Mouse (Mus musculus) right cerebral cortex, postnatal 10 days (tissue): Measurements from ENCODE around the gene Map3k1.

Experiments used
- DNase-seq, 2 experiments: peaks; one replicate each; pipeline ENCODE4 v3.0.0; 2021; ENCODE audit warnings: low spot score in 2 of 2

The Map3k1 gene

DNA sequence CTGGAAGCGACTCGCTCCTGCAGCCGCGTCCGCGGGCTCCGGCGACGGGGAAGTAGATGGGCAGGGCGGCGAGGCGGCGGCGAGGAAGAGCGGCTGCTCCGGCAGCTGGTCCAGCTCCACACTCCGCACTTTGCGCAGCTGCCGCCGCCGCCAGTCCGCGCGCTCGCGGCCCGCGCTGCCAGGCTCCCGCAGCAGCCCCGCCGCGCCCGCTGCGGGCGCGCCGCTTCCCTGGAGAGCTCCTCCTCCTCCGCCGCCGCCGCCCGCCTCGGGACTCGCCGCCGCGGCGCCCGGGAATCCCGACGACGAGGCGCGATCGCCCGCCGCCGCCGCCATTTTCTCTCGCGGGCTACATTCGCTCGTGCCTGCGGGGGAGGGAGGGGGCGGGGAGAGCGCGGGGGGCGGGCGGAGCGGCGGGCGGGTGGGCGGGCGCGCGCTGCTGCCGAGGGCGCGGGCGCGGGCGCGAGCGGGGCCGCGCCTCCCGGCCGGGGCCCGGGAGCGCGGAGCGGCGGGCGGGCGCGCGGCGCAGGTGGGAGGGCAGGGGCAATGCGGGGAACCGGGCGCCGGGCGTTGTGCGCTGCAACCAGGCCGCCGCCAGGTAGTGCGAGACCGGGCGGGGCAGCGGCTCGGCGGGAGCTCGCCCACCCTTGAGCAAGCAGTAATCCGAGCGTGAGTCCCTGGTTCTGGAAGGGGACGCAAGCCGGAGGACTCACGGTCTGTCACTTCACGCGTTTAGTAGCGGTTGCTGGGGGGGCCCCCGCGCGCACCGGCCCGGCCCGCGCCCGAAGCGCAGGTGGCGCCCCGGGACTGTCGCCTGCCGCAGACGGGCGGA, at the start of gene Map3k1:
Gene Map3k1 (minus strand): TSS at position 357 of the 829 bp plus-strand sequence.
- peak; percentile 81 for DNase-seq

DNA sequence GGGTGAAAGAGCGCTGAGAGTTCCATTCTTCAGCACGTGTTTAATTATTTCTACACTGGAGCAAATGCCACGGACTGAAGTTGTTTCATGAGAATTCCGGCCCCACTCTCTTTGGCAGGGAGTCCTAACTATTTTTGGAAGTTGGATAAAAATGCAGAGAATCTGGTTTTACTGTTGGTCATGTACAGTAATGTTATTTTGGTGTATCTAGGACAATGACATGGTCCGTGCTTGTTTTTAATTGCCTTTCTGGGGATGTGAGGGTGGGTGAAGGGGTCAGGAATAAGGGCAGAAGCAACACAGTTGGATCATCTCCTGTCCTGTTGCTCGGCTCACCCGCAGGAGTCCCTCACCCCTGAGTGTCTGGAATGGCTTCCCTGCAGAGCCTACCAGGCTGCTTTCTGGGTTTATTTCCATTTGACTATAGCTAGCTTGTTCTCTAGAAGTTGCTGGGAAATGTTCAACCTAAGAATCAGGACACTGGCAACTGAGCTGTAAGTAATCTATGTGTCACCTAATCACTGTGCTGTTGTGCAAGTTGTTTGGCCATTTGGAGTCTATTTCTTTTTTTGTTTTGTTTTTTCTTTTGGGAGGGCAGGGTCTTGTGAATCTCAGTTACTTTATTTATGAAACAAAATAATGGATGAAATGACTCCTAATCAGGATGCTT, 48.1 kb upstream of the Map3k1 start:
- no peak for DNase-seq

DNA sequence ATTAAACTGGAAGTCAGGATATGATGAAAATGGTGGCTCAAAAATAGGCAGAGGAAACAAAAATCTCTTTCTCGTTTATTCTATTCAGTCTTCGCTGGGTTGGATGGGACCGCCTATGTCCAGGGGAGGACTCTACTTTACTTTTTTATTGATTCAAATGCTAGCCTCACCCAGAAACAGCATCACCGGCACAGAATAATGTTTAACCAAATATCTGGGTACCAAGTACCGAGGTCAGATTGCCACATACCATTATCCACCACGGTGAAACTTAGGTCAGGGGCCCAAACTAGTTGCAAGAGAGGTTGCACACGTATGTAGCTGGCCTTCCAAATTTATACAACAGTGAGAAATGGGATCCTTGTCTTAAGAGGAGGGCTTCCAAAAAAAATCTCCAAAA, 47.4 kb upstream of the Map3k1 start:
- no peak for DNase-seq

DNA sequence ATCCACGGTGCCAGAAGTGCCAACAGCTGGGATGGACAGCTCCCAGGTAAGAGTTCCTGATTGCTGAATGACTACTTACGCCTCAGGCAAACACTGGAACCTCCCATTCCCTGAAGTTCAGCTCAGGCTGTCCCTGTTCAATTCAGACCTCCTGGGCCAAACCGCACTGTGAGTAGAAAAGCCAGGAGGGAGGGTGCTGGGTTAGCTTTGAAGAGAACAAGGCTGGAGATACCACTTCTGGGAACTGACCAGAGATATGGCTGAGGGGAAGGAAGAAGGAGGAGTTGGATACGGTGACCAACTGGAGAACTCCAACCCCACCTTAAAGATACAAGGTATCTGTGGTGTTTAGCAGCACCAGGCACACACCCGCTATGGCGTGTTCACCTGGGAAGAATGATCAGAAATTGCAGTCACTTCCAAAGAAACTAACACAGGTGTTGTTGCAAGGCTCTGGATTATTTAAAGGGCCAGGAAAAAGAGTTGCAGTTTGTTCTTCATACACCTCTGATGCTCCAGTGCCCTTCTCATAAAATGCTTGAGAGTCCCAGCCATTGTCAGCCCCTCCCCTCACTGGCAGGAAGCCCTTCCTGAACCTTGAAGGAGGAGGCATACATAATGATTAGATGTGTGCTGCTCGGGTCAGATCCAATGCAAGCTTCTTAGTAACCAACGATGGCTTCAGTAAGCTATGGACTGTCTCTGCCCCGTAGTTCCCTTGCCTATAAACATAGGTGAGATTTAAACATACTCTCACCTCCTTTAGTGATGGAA, 43.8 kb upstream of the Map3k1 start:
- DNase-seq = no peak

DNA sequence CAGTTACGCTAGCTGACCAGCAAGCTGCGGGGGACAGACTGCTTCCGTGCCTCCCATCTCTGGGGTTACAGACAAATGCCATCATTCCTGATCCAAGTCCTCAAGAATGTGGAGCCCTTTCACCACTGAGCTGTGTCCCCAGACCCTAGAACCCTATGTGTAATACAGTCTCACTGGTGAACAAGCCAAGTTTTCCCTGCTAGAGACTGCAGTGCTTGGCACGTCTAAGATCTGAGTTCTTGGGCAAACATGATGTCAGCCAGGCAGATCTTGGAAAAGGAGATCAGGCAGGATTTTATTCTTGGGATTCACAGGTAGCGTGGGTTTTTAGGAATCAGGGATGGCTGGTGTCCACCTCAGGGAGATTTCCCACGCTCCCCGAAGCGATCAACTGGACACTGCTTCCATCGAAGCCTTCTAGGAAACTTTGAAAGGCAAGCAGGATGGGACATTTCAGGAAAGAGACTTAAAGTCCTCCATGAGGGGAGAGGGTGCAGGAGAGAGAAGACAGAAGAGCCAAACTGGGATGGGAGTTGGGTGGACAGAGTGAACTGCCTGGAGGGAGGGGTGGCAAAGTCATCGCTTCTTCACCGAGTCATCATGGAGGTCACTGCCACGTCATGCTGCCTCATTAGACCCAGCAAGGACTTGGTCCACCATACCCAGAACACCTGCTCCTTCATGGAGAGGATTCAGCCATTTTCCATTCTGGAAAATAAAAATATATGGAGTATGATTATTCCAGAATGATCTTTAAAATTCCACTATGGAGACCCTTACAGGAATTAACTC, 41.4 kb upstream of the Map3k1 start:
- DNase-seq = no peak

DNA sequence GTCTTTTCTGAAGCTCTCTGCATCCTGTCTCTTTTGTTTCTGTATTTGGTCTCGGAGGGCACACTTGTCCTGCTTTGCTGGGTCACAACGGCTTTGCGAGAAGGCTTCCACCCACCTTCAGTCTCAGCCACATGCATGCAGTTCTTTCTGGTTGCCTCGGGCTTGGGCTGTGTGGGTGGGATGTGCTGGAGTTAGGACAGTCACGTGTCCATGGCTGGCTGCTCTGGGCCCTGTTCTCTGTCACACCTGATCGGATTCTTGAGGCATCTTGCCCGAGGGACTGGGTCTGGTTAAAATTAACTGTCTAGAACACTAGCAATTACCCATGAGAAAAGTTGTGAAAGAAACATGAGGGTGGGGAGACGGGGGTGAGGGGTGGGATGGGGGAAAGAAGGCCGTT, 36.7 kb upstream of the Map3k1 start:
- DNase-seq = no peak

DNA sequence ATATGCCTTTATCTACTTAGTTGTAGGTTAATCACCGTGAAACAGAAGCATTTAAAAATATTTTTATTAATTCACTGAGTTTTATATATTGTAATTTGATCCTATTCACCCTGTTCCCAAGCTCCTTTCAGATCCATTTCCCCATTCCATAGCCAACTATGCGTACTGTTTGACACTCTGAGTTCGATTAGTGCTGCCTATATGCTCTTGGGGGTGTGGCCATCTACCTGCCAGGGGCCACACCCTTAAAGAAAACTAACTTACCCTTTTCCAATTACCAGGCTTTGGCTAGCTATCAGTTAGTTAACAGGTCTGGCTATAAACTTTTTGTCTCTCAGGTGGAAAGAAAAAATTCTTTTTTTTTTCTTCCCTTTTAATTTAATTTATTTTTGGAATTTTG, 35.5 kb upstream of the Map3k1 start:
- no peak for DNase-seq

DNA sequence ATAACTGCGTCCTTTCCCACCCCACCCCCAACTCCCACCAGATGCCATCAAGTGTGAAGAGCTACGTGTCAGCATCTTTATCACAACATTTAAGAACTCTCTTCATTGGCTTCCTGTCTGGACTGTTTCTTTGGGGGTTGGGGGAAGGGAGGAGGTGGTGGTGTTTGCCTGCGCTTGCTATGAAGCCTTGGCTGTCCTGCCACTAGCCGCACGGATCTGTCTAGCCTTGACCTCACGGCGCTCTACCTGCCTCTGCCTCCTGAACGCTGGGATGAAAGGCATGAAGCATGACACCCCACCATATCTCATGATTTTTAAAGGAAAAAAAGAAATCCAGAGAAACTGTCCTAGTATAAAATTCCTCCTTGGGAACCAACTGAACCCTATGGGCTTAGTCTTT, 27.0 kb upstream of the Map3k1 start:
- no peak for DNase-seq

DNA sequence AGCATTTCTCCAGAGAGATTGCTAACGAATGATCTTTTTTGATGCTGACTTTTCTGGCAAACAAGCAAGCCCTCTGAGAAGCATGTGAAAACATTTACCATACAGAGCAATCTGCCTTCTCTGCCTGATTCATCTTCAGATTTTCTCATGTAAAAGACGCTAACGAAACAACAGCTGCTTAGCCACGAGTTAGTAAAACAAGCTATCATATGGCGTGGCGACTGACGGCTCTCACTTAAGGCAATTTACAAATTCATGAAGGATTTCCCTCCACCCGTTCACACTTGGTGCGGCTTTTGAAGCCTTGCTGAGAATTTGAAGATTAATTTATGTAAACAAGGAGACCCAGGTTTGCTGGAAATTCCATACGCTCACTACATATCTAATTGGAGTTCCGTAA, 25.8 kb upstream of the Map3k1 start:
- peak; percentile 26 to 53 for DNase-seq

DNA sequence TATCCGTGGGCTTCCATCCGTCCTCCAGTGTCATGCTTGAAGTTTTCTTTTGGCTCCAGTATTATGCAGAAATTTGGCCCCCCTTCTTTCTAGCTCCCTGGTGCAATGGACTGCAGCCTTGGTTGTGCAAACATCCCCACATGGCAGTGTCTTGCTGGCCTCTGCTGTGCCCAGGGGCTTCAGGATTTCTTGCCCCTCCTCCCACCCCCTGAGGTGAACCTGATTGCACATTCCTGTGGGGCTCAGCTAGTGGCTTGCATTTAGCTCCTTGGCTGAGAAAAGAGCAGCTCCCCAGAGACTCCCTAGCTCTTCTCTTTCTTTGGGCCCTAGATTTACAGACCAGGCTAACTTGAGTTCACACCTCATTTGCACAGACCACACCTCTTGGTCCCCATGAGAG, 20.7 kb upstream of the Map3k1 start:
- no peak for DNase-seq

DNA sequence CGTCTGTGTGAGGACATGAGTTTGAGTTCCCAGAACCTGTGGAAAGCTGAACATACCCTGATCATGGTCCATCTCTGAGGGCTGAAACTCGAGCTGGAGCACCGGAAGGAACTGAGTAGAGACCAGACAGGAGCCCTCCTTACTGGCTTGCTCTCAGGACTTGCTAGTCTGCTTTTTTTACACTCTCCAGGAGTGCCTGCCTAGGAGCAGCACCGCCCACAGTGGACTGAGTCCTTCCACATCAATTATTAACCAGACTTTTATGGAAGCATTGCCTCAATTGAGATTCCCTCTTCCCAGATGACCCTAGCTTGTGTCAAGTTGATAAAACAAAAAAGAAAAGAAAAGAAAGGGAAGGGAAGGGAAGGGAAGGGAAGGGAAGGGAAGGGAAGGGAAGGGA, 18.7 kb upstream of the Map3k1 start:
- DNase-seq = no peak

DNA sequence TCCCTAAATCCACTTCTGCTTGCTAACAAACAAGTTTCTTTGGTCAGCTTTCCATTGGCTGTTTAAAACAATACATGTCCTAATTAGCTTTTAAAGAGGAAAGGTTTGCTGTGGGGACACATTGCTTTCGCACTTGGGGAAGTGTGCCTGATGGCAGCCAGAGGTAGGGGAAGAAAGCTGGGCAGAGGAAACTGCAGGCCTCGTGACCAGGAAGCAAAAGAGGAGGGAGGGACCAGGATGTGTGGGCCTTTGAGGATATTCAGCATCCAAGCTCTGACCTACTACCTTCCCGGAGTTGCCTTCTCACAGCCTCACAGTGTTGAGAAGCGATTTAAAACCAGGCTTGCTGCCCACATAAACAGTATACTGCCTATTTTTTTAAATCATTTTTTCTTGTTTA, 15.4 kb upstream of the Map3k1 start:
- DNase-seq = no peak

DNA sequence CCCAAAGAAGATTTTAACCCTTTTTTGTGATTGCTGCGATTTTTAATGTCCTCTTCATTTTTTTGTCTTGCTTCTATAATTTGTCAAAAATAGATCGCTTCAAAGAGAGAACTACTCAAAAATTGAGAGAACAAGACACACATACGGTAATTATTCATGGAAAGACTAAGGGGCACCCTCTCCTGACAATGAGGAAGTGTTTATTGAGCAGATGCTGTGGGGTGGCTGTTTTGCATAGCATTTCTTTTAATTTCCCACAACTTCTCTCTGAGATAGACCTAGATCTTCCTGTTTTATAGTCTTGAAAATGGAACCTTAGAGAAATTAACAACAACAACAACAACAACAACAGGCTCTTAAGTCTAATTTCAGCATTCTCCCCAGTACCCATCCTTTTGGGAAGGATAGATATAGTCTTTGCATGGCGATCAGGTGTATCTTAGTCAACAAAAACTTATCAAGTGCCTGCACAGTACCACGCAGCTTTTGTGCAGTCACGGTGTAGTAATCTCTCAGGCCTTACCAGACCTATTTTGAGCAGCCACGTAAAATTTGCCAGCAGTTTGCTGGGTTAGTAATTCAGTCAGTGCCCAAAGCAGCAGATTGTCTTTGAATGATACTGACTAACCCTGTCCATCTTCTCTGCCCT, 13.1 kb upstream of the Map3k1 start:
- DNase-seq = no peak

DNA sequence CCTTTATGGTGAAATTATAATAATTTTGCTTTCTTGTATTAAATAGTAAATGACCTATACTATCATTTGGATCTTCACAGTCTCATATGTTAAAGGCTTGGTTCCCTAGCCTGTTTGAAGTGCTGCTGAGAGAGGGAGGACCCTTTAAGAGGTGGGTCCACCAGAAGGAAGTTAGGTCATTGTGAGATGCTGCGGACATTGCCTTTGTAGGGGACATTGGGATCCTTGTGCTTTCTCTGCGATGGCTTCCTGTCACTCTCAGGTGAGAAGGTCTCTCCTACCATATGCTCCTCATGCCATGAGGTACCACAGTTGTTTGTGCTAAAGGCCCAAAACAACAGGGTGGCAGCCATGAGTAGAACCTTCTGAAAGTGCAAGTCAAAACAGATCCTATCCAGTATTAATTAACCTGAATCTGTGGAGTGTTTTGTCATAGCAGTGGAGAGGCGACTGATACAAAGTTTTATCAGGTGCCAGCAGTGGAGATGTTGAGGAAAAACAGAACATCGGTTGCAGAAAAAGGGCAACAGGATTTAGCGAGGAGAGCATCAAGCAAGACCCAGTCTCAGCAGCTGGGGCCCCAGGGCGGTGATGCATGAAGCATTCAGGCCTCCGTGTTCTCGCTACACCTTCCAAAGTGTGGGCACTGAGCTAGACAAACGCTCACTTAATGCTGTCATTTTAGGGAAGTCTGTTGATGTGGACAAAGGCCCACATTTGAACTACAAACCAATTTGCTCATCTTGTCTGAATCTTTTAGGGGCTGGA, 11.0 kb upstream of the Map3k1 start:
- DNase-seq = no peak

DNA sequence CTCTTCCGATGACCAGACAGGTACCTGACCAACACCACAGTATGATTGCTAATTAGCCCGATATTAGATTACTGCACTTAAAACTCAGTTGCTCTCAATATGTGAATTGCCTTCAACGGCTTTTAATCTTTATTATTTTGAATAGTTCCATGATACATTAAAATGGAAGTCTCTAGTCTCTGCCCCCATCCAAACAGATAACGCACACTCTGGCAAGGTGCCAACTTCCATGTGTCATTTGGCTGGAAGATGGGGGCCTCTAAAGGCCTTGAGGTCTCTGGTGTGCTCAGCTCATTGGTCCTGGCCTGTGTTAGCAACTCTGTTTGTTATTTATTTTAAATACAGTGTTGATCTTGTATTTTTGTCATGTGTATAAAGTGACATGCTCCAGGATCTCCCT, 10.3 kb upstream of the Map3k1 start:
- no peak for DNase-seq

DNA sequence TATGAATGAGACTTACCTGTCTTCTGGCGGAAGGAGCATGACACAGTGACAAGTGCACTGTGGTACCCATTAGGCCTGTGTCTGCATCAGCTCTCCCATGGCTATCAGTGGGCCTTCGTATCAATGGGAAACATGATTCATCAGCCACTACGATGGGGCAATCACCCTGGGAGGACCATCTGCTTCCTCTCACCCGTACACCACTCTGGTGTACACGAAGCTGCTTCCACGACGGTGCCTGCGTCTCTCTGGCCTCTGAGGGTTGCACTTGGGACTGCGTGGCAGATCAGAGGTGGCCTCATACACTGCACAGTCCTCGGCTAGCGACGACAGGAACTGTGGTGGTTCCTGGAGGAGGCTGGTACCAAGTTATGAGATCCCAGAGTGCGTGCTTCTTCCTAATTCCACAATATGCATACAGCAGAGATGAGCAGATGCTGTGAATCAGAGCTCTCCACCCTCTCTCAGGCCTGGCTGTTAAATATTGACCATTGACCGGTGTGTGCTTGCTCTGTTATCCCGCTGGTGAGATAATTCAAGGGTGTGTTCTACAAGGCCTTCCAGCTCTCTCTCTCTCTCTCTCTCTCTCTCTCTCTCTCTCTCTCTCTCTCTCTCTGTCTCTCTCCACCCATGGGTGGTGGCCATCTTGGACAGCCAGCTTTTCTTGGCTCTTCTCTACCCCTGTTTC, 9.6 kb upstream of the Map3k1 start:
- DNase-seq = no peak

DNA sequence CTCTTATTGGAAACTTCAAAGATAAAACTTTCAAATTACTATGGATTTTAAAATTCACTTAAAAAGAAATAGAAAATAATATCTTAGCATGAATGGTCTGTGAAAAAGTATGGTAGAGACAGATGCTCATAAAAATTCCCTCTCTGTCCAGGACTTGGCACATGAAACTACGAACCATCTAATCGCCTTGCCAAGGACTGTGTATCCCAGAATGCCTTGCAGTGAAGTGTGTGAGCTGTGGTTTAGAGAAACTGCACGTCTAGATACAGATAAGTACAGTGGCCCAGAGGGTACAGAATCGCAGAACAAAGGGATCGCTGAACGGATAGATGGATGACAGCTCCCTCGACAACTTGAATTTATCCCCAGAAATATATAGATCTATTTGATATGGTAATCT, 9.0 kb upstream of the Map3k1 start:
- DNase-seq = no peak

DNA sequence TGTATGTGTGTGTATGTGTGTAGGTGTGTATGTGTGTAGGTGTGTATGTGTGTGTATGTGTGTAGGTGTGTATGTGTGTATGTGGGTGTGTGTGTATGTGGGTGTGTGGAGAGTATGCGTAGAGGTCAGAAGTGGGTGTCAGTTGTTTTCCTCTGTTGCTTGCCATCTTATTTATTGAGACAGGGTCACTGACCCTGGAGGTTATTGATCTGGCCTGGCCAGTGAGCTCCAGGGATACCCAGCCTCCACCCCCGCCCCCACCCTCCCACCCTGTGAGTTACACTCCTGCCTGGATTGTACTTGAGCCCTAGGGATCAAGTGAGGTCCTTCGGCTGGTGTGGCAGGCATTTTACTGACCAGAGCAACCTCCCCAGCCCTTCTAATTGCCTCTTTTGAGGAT, 7.6 kb upstream of the Map3k1 start:
- no peak for DNase-seq

DNA sequence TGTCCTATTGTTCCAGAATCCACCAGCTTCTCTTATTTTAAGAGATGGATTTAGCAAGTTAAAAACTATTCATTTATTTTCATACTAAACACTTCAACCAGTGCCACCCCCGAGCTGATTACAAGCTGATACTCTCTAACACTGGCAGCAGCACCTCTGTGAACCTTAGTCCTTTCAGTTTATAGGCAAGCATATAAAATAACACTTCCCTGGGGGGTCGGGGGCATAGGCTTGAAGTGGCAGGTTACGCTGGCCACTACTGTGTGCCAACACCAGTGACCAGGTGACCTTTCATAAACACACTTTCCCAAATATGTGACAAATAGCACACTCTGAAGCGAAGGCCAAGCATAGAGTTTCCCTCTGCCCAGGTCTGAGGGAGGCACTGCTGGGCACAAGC, 6.7 kb upstream of the Map3k1 start:
- no peak for DNase-seq

DNA sequence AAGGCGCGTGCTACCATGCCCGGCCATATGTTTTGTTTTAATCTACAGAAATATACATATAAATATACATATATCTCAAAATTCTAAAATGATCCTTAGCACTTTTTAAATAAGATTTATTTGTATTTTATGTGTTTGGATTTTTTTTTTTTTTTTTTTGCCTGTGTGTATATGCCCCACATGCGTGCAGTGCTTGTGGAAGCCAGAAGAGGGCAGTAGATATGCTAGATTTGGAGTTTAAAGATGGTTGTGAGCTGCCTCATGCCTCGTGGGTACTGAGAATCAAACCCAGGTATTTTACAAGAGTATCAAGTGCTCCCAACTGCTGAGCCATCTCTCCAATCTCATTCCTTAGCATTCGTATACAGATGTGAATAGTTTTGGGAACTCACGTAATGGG, 6.2 kb upstream of the Map3k1 start:
- no peak for DNase-seq
